Mouse (Mus musculus): ENCODE data around the gene Otud3. TPM values are rescaled to one million over a fixed set of nuclear protein-coding genes. Genes with fewer than 3 reads are reported as not detected.
A peak's percentile ranks its signal among the peaks of the same experiment; 100 is the strongest.

Otud3 gene
- polyA plus RNA-seq, 1 experiment = 8.3 TPM

DNA sequence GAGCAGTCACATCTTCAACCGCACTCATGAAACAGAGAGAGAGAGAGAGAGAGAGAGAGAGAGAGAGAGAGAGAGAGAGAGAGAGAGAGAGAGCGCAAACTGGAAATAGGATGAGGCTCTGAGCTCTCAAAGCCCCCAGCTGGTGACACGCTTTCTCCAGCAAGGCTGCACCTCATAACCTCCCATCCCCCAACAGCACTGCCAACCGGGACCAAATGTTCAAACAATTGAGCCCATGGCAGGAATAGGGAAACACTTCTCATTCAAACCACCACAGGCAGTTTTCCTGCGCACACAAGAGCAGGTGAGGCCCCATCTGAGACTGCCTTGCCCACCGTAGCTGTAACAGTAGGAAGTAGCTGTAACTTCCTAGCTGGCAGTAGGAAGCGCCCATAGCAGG is 27.7 kb upstream of the Otud3 start:
- DNase-seq = no peak
- no peaks in the 10 kb centered on the region for H3K4me1 ChIP-seq (ENCODE audit: control insufficient read depth, insufficient read depth, low read length)
- H3K27ac ChIP-seq (ENCODE audit: insufficient read depth, low read length) = no peak overlapping the region
- 52% methylated on average over 7 of the region's 7 CpGs for WGBS
- no peaks in the 10 kb centered on the region for H3K27me3 ChIP-seq (ENCODE audit: control insufficient read depth, insufficient read depth, low read length)
- H3K4me3 ChIP-seq (replicated peaks; ENCODE audit: insufficient read depth, low read depth, low read length) = no peak overlapping the region
- TF ChIP-seq CTCF (IDR thresholded peaks at IDR 0.05; ENCODE audit: borderline replicate concordance, insufficient read depth, low read depth, low read length) (no peak), POLR2A (IDR thresholded peaks at IDR 0.05; ENCODE audit: borderline replicate concordance, insufficient read depth, low read length) (no peak)

DNA sequence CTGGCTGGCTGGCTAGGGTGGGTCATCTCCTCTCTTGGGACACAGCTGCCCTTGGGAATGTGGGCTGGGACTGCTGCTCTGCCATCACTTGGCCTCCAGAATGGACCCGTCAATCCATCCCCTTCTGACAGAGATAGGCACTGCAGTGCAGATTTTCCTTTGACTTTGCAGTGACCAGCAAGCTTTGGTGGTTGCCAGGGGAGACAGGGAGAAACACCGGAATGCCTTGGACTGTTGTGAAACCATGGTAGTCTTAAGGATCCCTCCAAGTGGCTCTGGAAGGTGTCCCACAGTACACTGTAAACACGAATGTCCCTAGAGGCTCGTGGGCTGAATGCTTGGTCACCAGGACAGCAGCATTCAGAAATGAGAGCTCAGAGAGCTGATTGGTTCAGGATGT is 25.7 kb upstream of the Otud3 start:
- Histone ChIP-seq H3K4me3 (replicated peaks; ENCODE audit: insufficient read depth, low read depth, low read length) (no peak overlapping the region), H3K4me1 (ENCODE audit: control insufficient read depth, insufficient read depth, low read length) (no peaks in the 10 kb centered on the region), H3K27ac (ENCODE audit: insufficient read depth, low read length) (no peak overlapping the region), H3K27me3 (ENCODE audit: control insufficient read depth, insufficient read depth, low read length) (no peaks in the 10 kb centered on the region)
- TF ChIP-seq POLR2A (IDR thresholded peaks at IDR 0.05; ENCODE audit: borderline replicate concordance, insufficient read depth, low read length) = no peak
- no peak for DNase-seq
- 20% methylated on average over 4 of the region's 4 CpGs for WGBS

DNA sequence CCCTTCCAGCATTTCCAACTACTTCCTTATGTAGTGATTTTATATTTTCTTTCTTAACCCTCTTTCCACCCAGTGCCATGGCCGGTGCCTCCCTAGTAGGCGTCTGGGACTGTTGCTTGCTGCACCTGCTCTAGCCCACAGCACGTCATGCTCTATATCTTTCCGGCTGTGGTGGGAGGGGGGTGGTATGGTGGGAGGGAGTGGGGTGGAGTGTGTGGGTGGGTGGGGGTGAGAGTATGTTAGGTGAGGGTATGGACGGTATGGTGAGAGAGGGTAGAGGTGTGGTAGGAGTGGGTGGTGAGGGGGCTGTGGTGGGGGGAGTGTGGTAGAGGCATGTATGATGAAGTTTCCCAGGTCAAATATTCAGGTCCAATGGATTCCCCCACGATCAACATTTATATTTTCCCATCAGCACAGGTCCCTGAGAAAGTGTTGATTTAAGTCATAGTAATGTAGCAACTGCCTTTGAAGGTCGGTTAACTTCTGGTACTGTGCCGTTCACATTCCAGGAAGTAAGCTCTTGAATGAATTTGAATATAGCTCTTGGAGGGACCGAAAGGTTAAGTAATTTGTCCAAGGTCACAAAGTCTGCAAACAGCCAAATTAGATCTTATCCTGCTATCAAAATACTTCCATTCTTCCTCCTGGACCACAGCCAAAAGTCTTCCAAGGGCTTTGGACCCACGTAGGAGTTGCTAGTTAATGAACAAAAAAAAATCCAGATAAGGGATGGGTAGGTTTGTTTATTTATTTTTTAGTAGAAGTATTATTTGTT is 24.9 kb upstream of the Otud3 start:
- H3K4me1 ChIP-seq (ENCODE audit: control insufficient read depth, insufficient read depth, low read length) = no peaks in the 10 kb centered on the region

DNA sequence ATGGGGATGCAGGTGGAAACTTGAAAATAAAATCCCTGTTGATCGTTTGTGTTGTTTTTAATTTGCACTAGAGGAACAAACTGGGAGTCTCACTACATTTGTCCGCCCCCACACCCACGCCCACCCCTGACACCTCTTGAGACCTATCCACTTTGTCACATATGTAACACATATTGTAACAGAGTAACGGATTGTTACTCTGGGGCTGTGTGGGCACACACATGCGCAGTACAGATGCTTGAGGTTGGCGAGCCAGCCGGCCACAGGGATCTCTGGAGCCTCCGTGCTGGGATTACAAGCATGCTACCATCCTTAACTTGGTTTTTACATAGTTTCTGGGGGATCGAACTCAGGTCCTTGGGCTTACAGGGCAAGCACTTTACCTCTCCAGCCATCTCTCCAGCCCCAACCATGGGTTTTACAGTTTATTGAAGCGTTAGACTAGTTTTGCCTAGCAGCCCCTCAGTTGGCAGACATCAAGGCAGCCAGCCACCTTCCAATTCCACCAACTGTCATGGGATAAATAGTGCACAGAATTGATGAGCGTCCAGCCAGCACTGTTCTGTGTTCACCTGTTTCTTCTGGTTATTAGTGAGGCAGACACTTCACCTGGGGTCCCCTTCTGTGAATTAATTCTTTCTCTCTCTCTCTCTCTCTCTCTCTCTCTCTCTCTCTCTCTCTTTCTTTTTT is 20.9 kb upstream of the Otud3 start:
- no peak overlapping the region for H3K27ac ChIP-seq (ENCODE audit: insufficient read depth, low read length)
- DNase-seq = no peak
- TF ChIP-seq POLR2A (IDR thresholded peaks at IDR 0.05; ENCODE audit: borderline replicate concordance, insufficient read depth, low read length) (no peak), CTCF (IDR thresholded peaks at IDR 0.05; ENCODE audit: borderline replicate concordance, insufficient read depth, low read depth, low read length) (no peak)
- no peaks in the 10 kb centered on the region for H3K27me3 ChIP-seq (ENCODE audit: control insufficient read depth, insufficient read depth, low read length)
- no peak overlapping the region for H3K4me3 ChIP-seq (replicated peaks; ENCODE audit: insufficient read depth, low read depth, low read length)
- 59% methylated on average over 11 of the region's 11 CpGs for WGBS
- no peaks in the 10 kb centered on the region for H3K4me1 ChIP-seq (ENCODE audit: control insufficient read depth, insufficient read depth, low read length)

More for the DNA sequence above, 24.9 kb upstream of the Otud3 start:
- DNase-seq = no peak
- no peaks in the 10 kb centered on the region for H3K27me3 ChIP-seq (ENCODE audit: control insufficient read depth, insufficient read depth, low read length)
- H3K27ac ChIP-seq (ENCODE audit: insufficient read depth, low read length) = no peak overlapping the region
- 78% methylated on average over 10 of the region's 10 CpGs for WGBS
- TF ChIP-seq POLR2A (IDR thresholded peaks at IDR 0.05; ENCODE audit: borderline replicate concordance, insufficient read depth, low read length) (no peak), CTCF (IDR thresholded peaks at IDR 0.05; ENCODE audit: borderline replicate concordance, insufficient read depth, low read depth, low read length) (no peak)
- H3K4me3 ChIP-seq (replicated peaks; ENCODE audit: insufficient read depth, low read depth, low read length) = no peak overlapping the region

DNA sequence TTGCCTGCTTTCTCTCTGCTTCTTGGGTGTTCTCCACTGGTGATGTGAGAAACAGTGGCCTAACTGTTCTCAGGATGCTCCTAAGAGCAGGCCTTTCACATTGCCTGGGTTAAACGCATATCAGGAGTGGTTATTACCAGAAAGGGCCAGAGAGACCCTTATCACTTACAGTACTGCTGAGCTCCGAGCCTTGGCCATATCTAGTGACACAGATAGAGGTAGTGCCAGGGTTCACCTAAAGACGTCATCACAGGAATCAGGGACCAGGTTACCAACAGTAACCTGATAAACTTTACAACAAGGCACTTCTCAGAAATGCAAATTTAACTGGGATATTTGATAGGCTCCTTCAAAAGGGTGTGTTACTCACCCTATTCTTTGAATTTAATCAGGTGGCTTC is 20.1 kb upstream of the Otud3 start:
- no peaks in the 10 kb centered on the region for H3K4me1 ChIP-seq (ENCODE audit: control insufficient read depth, insufficient read depth, low read length)
- no peaks in the 10 kb centered on the region for H3K27me3 ChIP-seq (ENCODE audit: control insufficient read depth, insufficient read depth, low read length)
- no peak overlapping the region for H3K27ac ChIP-seq (ENCODE audit: insufficient read depth, low read length)
- TF ChIP-seq CTCF (IDR thresholded peaks at IDR 0.05; ENCODE audit: borderline replicate concordance, insufficient read depth, low read depth, low read length) (no peak), POLR2A (IDR thresholded peaks at IDR 0.05; ENCODE audit: borderline replicate concordance, insufficient read depth, low read length) (no peak)
- WGBS = 91% methylated on average over 3 of the region's 3 CpGs
- H3K4me3 ChIP-seq (replicated peaks; ENCODE audit: insufficient read depth, low read depth, low read length) = no peak overlapping the region
- no peak for DNase-seq

DNA sequence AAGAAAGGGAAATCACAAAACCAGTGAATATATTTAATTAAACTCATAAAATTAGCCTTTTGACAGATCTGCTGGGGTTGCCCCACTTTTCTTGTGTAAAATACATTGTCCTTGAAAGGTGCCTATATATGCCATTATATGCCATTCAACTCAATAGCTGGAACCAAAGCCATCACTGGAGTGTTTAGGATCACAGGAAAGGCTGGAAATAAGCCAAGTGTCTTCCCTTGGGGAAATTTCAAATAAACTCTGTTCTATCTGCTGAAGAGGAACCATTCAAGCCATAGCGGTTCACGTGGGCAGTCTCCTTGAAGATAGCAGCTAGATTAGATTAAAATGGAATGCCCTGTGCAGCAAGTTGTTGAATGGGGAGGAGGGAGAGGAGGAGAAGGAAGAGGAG is 11.8 kb upstream of the Otud3 start:
- no peak for DNase-seq
- TF ChIP-seq POLR2A (IDR thresholded peaks at IDR 0.05; ENCODE audit: borderline replicate concordance, insufficient read depth, low read length) (no peak), CTCF (IDR thresholded peaks at IDR 0.05; ENCODE audit: borderline replicate concordance, insufficient read depth, low read depth, low read length) (no peak)
- 33% methylated on average over 2 of the region's 2 CpGs for WGBS
- no peak overlapping the region for H3K4me3 ChIP-seq (replicated peaks; ENCODE audit: insufficient read depth, low read depth, low read length)
- H3K27ac ChIP-seq (ENCODE audit: insufficient read depth, low read length) = no peak overlapping the region
- H3K4me1 ChIP-seq (ENCODE audit: control insufficient read depth, insufficient read depth, low read length) = no peaks in the 10 kb centered on the region
- H3K27me3 ChIP-seq (ENCODE audit: control insufficient read depth, insufficient read depth, low read length) = no peaks in the 10 kb centered on the region

DNA sequence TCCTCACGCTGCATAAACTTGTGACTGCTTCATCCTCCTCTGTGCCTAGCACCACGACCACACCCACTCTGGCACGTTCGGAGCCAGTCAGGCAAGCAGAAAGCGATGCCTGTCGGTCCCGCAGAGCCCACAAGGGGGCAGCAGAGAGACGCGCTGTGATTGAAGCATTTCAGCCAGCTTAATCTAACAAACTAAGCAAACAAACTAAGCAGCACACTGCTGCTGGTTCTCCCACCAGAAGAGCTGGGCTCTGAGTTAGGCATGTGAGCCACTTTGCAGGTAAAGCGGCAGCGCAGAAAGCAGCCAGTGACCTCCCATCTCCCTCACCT is 8.3 kb upstream of the Otud3 start:
- H3K27ac ChIP-seq (ENCODE audit: insufficient read depth, low read length) = no peak overlapping the region
- no peaks in the 10 kb centered on the region for H3K4me1 ChIP-seq (ENCODE audit: control insufficient read depth, insufficient read depth, low read length)
- 3% methylated on average over 11 of the region's 11 CpGs for WGBS
- no peaks in the 10 kb centered on the region for H3K27me3 ChIP-seq (ENCODE audit: control insufficient read depth, insufficient read depth, low read length)
- peak; percentile 83 to 93 for DNase-seq
- TF ChIP-seq POLR2A (IDR thresholded peaks at IDR 0.05; ENCODE audit: borderline replicate concordance, insufficient read depth, low read length) (no peak), CTCF (IDR thresholded peaks at IDR 0.05; ENCODE audit: borderline replicate concordance, insufficient read depth, low read depth, low read length) (peak; percentile 99)
- H3K4me3 ChIP-seq (replicated peaks; ENCODE audit: insufficient read depth, low read depth, low read length) = no peak overlapping the region

Measured in cerebellum, adult 2 months (tissue).